17 mouse cellular contexts compared by ENCODE assay signal in genomic region chr4:115821928-115822327, GRCm38 (mm10). TPM values are rescaled to one million over a fixed set of nuclear protein-coding genes. Genes with fewer than 3 reads are reported as not detected.
DNase-seq lines count a peak whose midpoint lies in the region; ATAC-seq and TF ChIP-seq lines count a peak whose summit lies in the region.
"Had no signal": no experiment of that assay in that cellular context is flagged by ENCODE, and none has a peak within 500 bp of the region (broad histone marks: within the 10 kb centered on the region; RNA-seq: fewer than 3 reads in every experiment).

No protein-coding gene starts in this region.

- no peak for ATAC-seq in stomach, postnatal 0 days (ENCODE audit: low FRiP score, low TSS enrichment)
- ATAC-seq: activated CD4-positive, CD25-positive, alpha-beta regulatory T cell, adult 4 months; forebrain, embryonic 15.5 days had no signal

- no peak for TF ChIP-seq POLR2A in kidney, adult 2 months (IDR thresholded peaks at IDR 0.05; ENCODE audit: low read depth, low read length)
- TF ChIP-seq POLR2A in heart, adult 2 months (IDR thresholded peaks at IDR 0.05; ENCODE audit: insufficient read depth, low read depth, low read length) = no peak

- TF ChIP-seq EP300 in heart, adult 2 months (IDR thresholded peaks at IDR 0.05; ENCODE audit: insufficient read depth, low read depth, low read length) = peak; percentile 53; the same call in 1 of the 2 replicates
- TF ChIP-seq EP300 in stomach, postnatal 0 days (optimal IDR thresholded peaks at IDR 0.05) = no peak

- H3K9me3 ChIP-seq in stomach, postnatal 0 days (ENCODE audit: control insufficient read depth, low read length) = no peaks in the 10 kb centered on the region
- H3K9me3 ChIP-seq: forebrain, embryonic 15.5 days; lung, embryonic 15.5 days; neural tube, embryonic 13.5 days had no signal

- no peaks in the 10 kb centered on the region for H3K79me2 ChIP-seq in heart, adult 2 months (replicated peaks; ENCODE audit: control insufficient read depth, insufficient read depth, low read length)

- DNase-seq in kidney, adult 2 months = peak; percentile 21
- DNase-seq in kidney, postnatal 4 days = no peak
- DNase-seq in heart, adult 2 months = peak; percentile 41 to 59
- peak; percentile 33 to 54 for DNase-seq in heart, postnatal 10 days
- peak; percentile 56 for DNase-seq in lung, postnatal 25 days (ENCODE audit: low spot score)
- DNase-seq in stomach, postnatal 0 days (ENCODE audit: low spot score) = no peak
- no peak for DNase-seq in gastrocnemius, adult 8-10 months (ENCODE audit: low spot score in 2 of 2)
- DNase-seq: cerebellum, postnatal 36 days; gastrocnemius, adult 2 months; kidney, adult 9 months had no signal

- H3K4me3 ChIP-seq in kidney, adult 2 months (ENCODE audit: insufficient read depth, low read depth, low read length) = no peak overlapping the region
- H3K4me3 ChIP-seq in heart, adult 2 months = no peak overlapping the region
- H3K4me3 ChIP-seq in stomach, postnatal 0 days (ENCODE audit: low read depth, low read length) = no peak overlapping the region
- H3K4me3 ChIP-seq: forebrain, embryonic 15.5 days; gastrocnemius, adult 2 months; lung, embryonic 15.5 days; neural tube, embryonic 13.5 days had no signal

- H3K27me3 ChIP-seq in kidney, adult 2 months (replicated peaks; ENCODE audit: control insufficient read depth, insufficient read depth, low read length) = no peaks in the 10 kb centered on the region
- H3K27me3 ChIP-seq in heart, adult 2 months (ENCODE audit: control insufficient read depth, insufficient read depth, low read length) = no peaks in the 10 kb centered on the region
- no peaks in the 10 kb centered on the region for H3K27me3 ChIP-seq in stomach, postnatal 0 days (ENCODE audit: control insufficient read depth, insufficient read depth, low read length)
- H3K27me3 ChIP-seq: forebrain, embryonic 15.5 days; lung, embryonic 15.5 days had no signal

- no peak overlapping the region for H3K9ac ChIP-seq in heart, adult 2 months (ENCODE audit: low read depth, low read length)
- no peak overlapping the region for H3K9ac ChIP-seq in stomach, postnatal 0 days (ENCODE audit: low read length)
- H3K9ac ChIP-seq: forebrain, embryonic 15.5 days; hindbrain, embryonic 14.5 days; lung, embryonic 15.5 days; neural tube, embryonic 13.5 days had no signal

- no peak overlapping the region for H3K27ac ChIP-seq in kidney, adult 2 months (ENCODE audit: insufficient read depth, low read depth, low read length)
- H3K27ac ChIP-seq in heart, adult 2 months = no peak overlapping the region
- no peak overlapping the region for H3K27ac ChIP-seq in stomach, postnatal 0 days (replicated peaks)
- H3K27ac ChIP-seq: forebrain, embryonic 15.5 days; gastrocnemius, adult 2 months; hindbrain, embryonic 14.5 days; lung, embryonic 15.5 days; neural tube, embryonic 13.5 days had no signal

- no peaks in the 10 kb centered on the region for H3K36me3 ChIP-seq in kidney, adult 2 months (ENCODE audit: control insufficient read depth, insufficient read depth, low read length)
- no peaks in the 10 kb centered on the region for H3K36me3 ChIP-seq in heart, adult 2 months (ENCODE audit: control insufficient read depth, insufficient read depth, low read length)
- no peaks in the 10 kb centered on the region for H3K36me3 ChIP-seq in stomach, postnatal 0 days (ENCODE audit: control insufficient read depth, insufficient read depth, low read length)
- H3K36me3 ChIP-seq: forebrain, embryonic 15.5 days had no signal

- intact Hi-C loops in heart, adult 2 months (cut with DNase I) = no loop called here
- intact Hi-C loops in heart, postnatal 10 days (cut with DNase I) = no loop called here

- no peaks in the 10 kb centered on the region for H3K4me1 ChIP-seq in kidney, adult 2 months (ENCODE audit: control insufficient read depth, insufficient read depth, low read length)
- H3K4me1 ChIP-seq in heart, adult 2 months (ENCODE audit: control insufficient read depth, insufficient read depth, low read length) = peaks cover 11% of the 10 kb centered on the region
- H3K4me1 ChIP-seq in stomach, postnatal 0 days (replicated peaks; ENCODE audit: control insufficient read depth, insufficient read depth) = no peaks in the 10 kb centered on the region
- H3K4me1 ChIP-seq: forebrain, embryonic 15.5 days; neural tube, embryonic 13.5 days had no signal

- no peak overlapping the region for H3K4me2 ChIP-seq in stomach, postnatal 0 days (replicated peaks; ENCODE audit: low read depth)
- H3K4me2 ChIP-seq: forebrain, embryonic 15.5 days; hindbrain, embryonic 14.5 days; lung, embryonic 15.5 days; neural tube, embryonic 13.5 days had no signal

- 59% methylated on average over 3 of the region's 3 CpGs for WGBS in kidney, adult 2 months
- 13% methylated on average over 3 of the region's 3 CpGs for WGBS in heart, adult 2 months
- 62% methylated on average over 3 of the region's 3 CpGs for WGBS in stomach, postnatal 0 days

- no peak for TF ChIP-seq CTCF in kidney, adult 2 months (conservative IDR thresholded peaks at IDR 0.05; ENCODE audit: insufficient read depth, insufficient read length, low read depth, low read length)
- no peak for TF ChIP-seq CTCF in heart, adult 2 months (IDR thresholded peaks at IDR 0.05)
- TF ChIP-seq CTCF in stomach, postnatal 0 days (IDR thresholded peaks at IDR 0.05; ENCODE audit: low read depth) = no peak

RNA-seq across cellular contexts. Expression of gene Mob3c, which starts 6.0 kb away (rescaled TPM):
- 17.8 and 18.5 TPM in 2 replicates for polyA plus RNA-seq in kidney, adult 2 months (2012; rRNA removed)
- 1 to 10 TPM; 3.2 to 4.3 TPM for total RNA-seq in heart, adult 2 months (2021)
- polyA plus RNA-seq in heart, adult 2 months (2012; rRNA removed) = 7.4 and 9.3 TPM in 2 replicates
- total RNA-seq in heart, postnatal 10 days (2021) = 1 to 10 TPM; 6.1 to 7.0 TPM
- 7.5 and 8.1 TPM in 2 replicates for polyA plus RNA-seq in stomach, postnatal 0 days (2015; fragmentation: Nextera tagmentation; extraction: Ambion mirVana)
- total RNA-seq in gastrocnemius, adult 8-10 months (2022) = 1 to 10 TPM; 1.5 to 4.3 (median 2.1) TPM

RNA-seq across cellular contexts. Expression of gene Mknk1, which starts 17.1 kb away (rescaled TPM):
- polyA plus RNA-seq in kidney, adult 2 months (2012; rRNA removed) = 30.6 and 33.8 TPM in 2 replicates
- 10 to 100 TPM; 18.3 to 20.6 TPM for total RNA-seq in heart, adult 2 months (2021)
- polyA plus RNA-seq in heart, adult 2 months (2012; rRNA removed) = 32.1 and 42.1 TPM in 2 replicates
- 10 to 100 TPM; 26.2 to 30.2 TPM for total RNA-seq in heart, postnatal 10 days (2021)
- 11.6 and 15.1 TPM in 2 replicates for polyA plus RNA-seq in stomach, postnatal 0 days (2015; fragmentation: Nextera tagmentation; extraction: Ambion mirVana)
- 10 to 100 TPM; 25.5 to 37.8 (median 27.8) TPM for total RNA-seq in gastrocnemius, adult 8-10 months (2022)

RNA-seq across cellular contexts. Expression of gene Atpaf1, which starts 37.3 kb away (rescaled TPM):
- 35.0 and 43.2 TPM in 2 replicates for polyA plus RNA-seq in kidney, adult 2 months (2012; rRNA removed)
- 10 to 100 TPM; 83.1 to 98.1 TPM for total RNA-seq in heart, adult 2 months (2021)
- 58.4 and 80.4 TPM in 2 replicates for polyA plus RNA-seq in heart, adult 2 months (2012; rRNA removed)
- 10 to 100 TPM; 53.1 to 54.6 TPM for total RNA-seq in heart, postnatal 10 days (2021)
- polyA plus RNA-seq in stomach, postnatal 0 days (2015; fragmentation: Nextera tagmentation; extraction: Ambion mirVana) = 30.4 and 30.6 TPM in 2 replicates
- 10 to 100 TPM; 48.3 to 67.5 (median 55.6) TPM for total RNA-seq in gastrocnemius, adult 8-10 months (2022)

RNA-seq across cellular contexts. Expression of gene Tex38, which starts 41.1 kb away (rescaled TPM):
- polyA plus RNA-seq in kidney, adult 2 months (2012; rRNA removed) = 0.47 and 0.49 TPM in 2 replicates
- under 1 TPM; 0.39 to 0.94 TPM for total RNA-seq in heart, adult 2 months (2021)
- polyA plus RNA-seq in heart, adult 2 months (2012; rRNA removed) = 0.47 and 1.2 TPM in 2 replicates
- total RNA-seq in heart, postnatal 10 days (2021) = under 1 TPM; 0.35 to 0.67 TPM
- 0.21 TPM in 2 replicates for polyA plus RNA-seq in stomach, postnatal 0 days (2015; fragmentation: Nextera tagmentation; extraction: Ambion mirVana)
- total RNA-seq in gastrocnemius, adult 8-10 months (2022) = 1 to 10 TPM; 1.8 to 4.8 (median 3.5) TPM
- total RNA-seq: left cerebral cortex, postnatal 10 days had no signal
- polyA plus RNA-seq: embryonic facial prominence, embryonic 14.5 days; neural tube, embryonic 13.5 days had no signal

Comparison
In these comparisons a context has a peak if more than half of its experiments do, and no peak if none do; other contexts are left out.
1. DNase-seq: peak in kidney, adult 2 months (single experiment), heart, adult 2 months (2 of 2), heart, postnatal 10 days (2 of 2) and lung, postnatal 25 days (single experiment); none in kidney, postnatal 4 days (0 of 2), stomach, postnatal 0 days (single experiment) and gastrocnemius, adult 8-10 months (0 of 2).